Mouse (Mus musculus): ENCODE measurements at regions not wholly inside any gene's neighbourhood (a gene's known extent, or its start where the extent isn't known, plus 50 kb on each side); places are given as distances from the start of the nearest gene placed in this dataset.

- ATAC-seq (ENCODE audit: low read depth) (no peak), DNase-seq (ENCODE audit: low spot score) (no peak)
- H3K27ac ChIP-seq (replicated peaks; ENCODE audit: low read depth, low read length) = no peak overlapping the region
- no peak overlapping the region for H3K9ac ChIP-seq (ENCODE audit: low read depth, low read length)
- H3K9me3 ChIP-seq (ENCODE audit: control insufficient read depth, low read length) = no peaks in the 10 kb centered on the region
- no peak overlapping the region for H3K4me2 ChIP-seq (ENCODE audit: low read depth, low read length)
- no peak overlapping the region for H3K4me3 ChIP-seq (ENCODE audit: low read depth, low read length)
- WGBS = 55% methylated on average over 2 of the region's 2 CpGs
- H3K36me3 ChIP-seq (ENCODE audit: control insufficient read depth, insufficient read depth, low read length) = no peaks in the 10 kb centered on the region
- H3K4me1 ChIP-seq (ENCODE audit: control insufficient read depth, insufficient read depth, low read length) = no peaks in the 10 kb centered on the region
- no peaks in the 10 kb centered on the region for H3K27me3 ChIP-seq (replicated peaks; ENCODE audit: control insufficient read depth, insufficient read depth, low read length)
Measured at GRCm38 (mm10) chrX:142026402-142026801, 151.4 kb upstream of the Gm15294 start.

GRCm38 (mm10) chrX:141998304-141998856 is 123.3 kb upstream of the Gm15294 start:
- Histone ChIP-seq H3K4me3 (ENCODE audit: low read depth, low read length) (no peak overlapping the region), H3K9me3 (ENCODE audit: control insufficient read depth, low read length) (no peaks in the 10 kb centered on the region), H3K9ac (ENCODE audit: low read depth, low read length) (no peak overlapping the region), H3K4me2 (ENCODE audit: low read depth, low read length) (no peak overlapping the region), H3K4me1 (ENCODE audit: control insufficient read depth, insufficient read depth, low read length) (no peaks in the 10 kb centered on the region), H3K36me3 (ENCODE audit: control insufficient read depth, insufficient read depth, low read length) (no peaks in the 10 kb centered on the region), H3K27ac (replicated peaks; ENCODE audit: low read depth, low read length) (no peak overlapping the region), H3K27me3 (replicated peaks; ENCODE audit: control insufficient read depth, insufficient read depth, low read length) (peaks cover 3% of the 10 kb centered on the region; the same call in 1 of the 2 replicates)
- ATAC-seq (ENCODE audit: low read depth) (no peak), DNase-seq (ENCODE audit: low spot score) (peak; percentile 3)
- 69% methylated on average over 1 of the region's 1 CpGs for WGBS
